Mouse (Mus musculus) CH12.LX (cell line): ENCODE results near the gene Ispd. TPM values are rescaled to one million over a fixed set of nuclear protein-coding genes. Genes with fewer than 3 reads are reported as not detected.

Source experiments
- DNase-seq: peaks from one replicate; pipeline ENCODE4 v3.0.0-alpha.2; 2013; ENCODE audit errors: extremely low read depth
- H3K27ac ChIP-seq: 2 replicates; pipeline ENCODE4 v1.5.1; 2012; ENCODE audit warnings: low read depth, mild to moderate bottlenecking, control low read depth, moderate library complexity; ENCODE audit not compliant: insufficient read depth
- H3K27me3 ChIP-seq: replicated peaks from 2 replicates; pipeline ENCODE3; 2012; ENCODE audit warnings: inconsistent platforms
- H3K36me3 ChIP-seq, 2 experiments: replicated peaks in 1 of 2; 2 replicates each; pipeline versions ENCODE3 to v1.6.1; 2012; ENCODE audit warnings: inconsistent platforms in 1 of 2, low read length in 1 of 2, mild to moderate bottlenecking in 1 of 2, mixed read lengths in 1 of 2, moderate library complexity in 1 of 2; ENCODE audit not compliant: control insufficient read depth in 1 of 2, insufficient read depth in 1 of 2
- H3K4me1 ChIP-seq, 2 experiments: 2 replicates each; pipeline ENCODE4 v1.6.1; 2012; ENCODE audit warnings: inconsistent platforms in 1 of 2, moderate library complexity in 1 of 2; ENCODE audit not compliant: insufficient read depth in 2 of 2, control insufficient read depth in 1 of 2
- H3K4me2 ChIP-seq: 2 replicates; pipeline ENCODE4 v1.6.1; 2012; ENCODE audit warnings: low read depth, mild to moderate bottlenecking, control low read depth; ENCODE audit not compliant: poor library complexity, insufficient read depth, severe bottlenecking
- H3K4me3 ChIP-seq, 3 experiments: fragments of 150-350 bp in 1 of 3; sonication (generic) in 1 of 3; replicated peaks in 1 of 3; 2 replicates each; pipeline versions ENCODE3 to v1.5.1; 2011 to 2012; ENCODE audit warnings: low read depth in 2 of 3, low read length in 2 of 3, mild to moderate bottlenecking in 2 of 3, moderate library complexity in 2 of 3, control low read depth in 1 of 3, improper control_type of control experiment in 1 of 3, inconsistent platforms in 1 of 3, mixed read lengths in 1 of 3; ENCODE audit not compliant: poor library complexity in 1 of 3
- H3K79me2 ChIP-seq: replicated peaks from 2 replicates; pipeline ENCODE4 v1.6.1; 2012; ENCODE audit warnings: mild to moderate bottlenecking, moderate library complexity; ENCODE audit not compliant: control insufficient read depth, poor library complexity, insufficient read depth, severe bottlenecking; ENCODE audit errors: extremely low read depth
- H3K9ac ChIP-seq: 2 replicates; pipeline ENCODE4 v1.6.1; 2012; ENCODE audit warnings: low read depth, mild to moderate bottlenecking, control low read depth, moderate library complexity; ENCODE audit not compliant: insufficient read depth
- H3K9me3 ChIP-seq: replicated peaks from 2 replicates; pipeline ENCODE3; 2012; ENCODE audit warnings: low read length, inconsistent platforms, mixed read lengths
- CHD2 ChIP-seq: IDR thresholded peaks from 2 replicates; pipeline ENCODE4 v1.6.1; 2011; ENCODE audit warnings: low read length, improper control_type of control experiment
- ELF1 ChIP-seq: IDR thresholded peaks from 2 replicates; pipeline ENCODE4 v1.6.1; 2014; ENCODE audit warnings: low read depth, mild to moderate bottlenecking, inconsistent platforms, low read length, improper control_type of control experiment
- ETS1 ChIP-seq: conservative IDR thresholded peaks from 2 replicates; pipeline ENCODE4 v1.6.1; 2012; ENCODE audit warnings: low read depth, mild to moderate bottlenecking, inconsistent platforms, low read length, improper control_type of control experiment, moderate library complexity
- HCFC1 ChIP-seq: IDR thresholded peaks from 2 replicates; pipeline ENCODE4 v1.6.1; 2012; ENCODE audit warnings: low read depth, mild to moderate bottlenecking, inconsistent platforms, low read length, improper control_type of control experiment
- JUND ChIP-seq: conservative IDR thresholded peaks from 2 replicates; pipeline ENCODE4 v1.6.1; 2011; ENCODE audit warnings: low read depth, low read length, improper control_type of control experiment
- KAT2A ChIP-seq: IDR thresholded peaks from 2 replicates; pipeline ENCODE4 v1.6.1; 2012; ENCODE audit warnings: low read length, improper control_type of control experiment, inconsistent platforms; ENCODE audit not compliant: insufficient replicate concordance
- MAFK ChIP-seq: IDR thresholded peaks from 2 replicates; pipeline ENCODE4 v1.6.1; 2011; ENCODE audit warnings: low read length, improper control_type of control experiment; ENCODE audit not compliant: insufficient replicate concordance
- MAX ChIP-seq: IDR thresholded peaks from 2 replicates; pipeline ENCODE4 v1.6.1; 2011; ENCODE audit warnings: low read length, improper control_type of control experiment
- MAZ ChIP-seq: IDR thresholded peaks from 2 replicates; pipeline ENCODE4 v1.6.1; 2012; ENCODE audit warnings: low read depth, mild to moderate bottlenecking, inconsistent platforms, low read length, improper control_type of control experiment, moderate library complexity
- MXI1 ChIP-seq: IDR thresholded peaks from 2 replicates; pipeline ENCODE4 v1.6.1; 2011; ENCODE audit warnings: mild to moderate bottlenecking, low read depth, low read length, improper control_type of control experiment
- PAX5 ChIP-seq: IDR thresholded peaks from 2 replicates; pipeline ENCODE4 v1.6.1; 2012; ENCODE audit warnings: low read length, inconsistent platforms, mixed read lengths
- POLR2A ChIP-seq: IDR thresholded peaks from 2 replicates; pipeline ENCODE4 v1.6.1; 2011; ENCODE audit warnings: low read depth, mild to moderate bottlenecking, improper control_type of control experiment, low read length
- POLR2AphosphoS2 ChIP-seq: IDR thresholded peaks from 2 replicates; pipeline ENCODE4 v1.6.1; 2011; ENCODE audit warnings: low read depth, low read length, improper control_type of control experiment
- RCOR1 ChIP-seq: conservative IDR thresholded peaks from 2 replicates; pipeline ENCODE4 v1.6.1; 2012; ENCODE audit warnings: low read depth, mild to moderate bottlenecking, inconsistent platforms, low read length, improper control_type of control experiment
- SIN3A ChIP-seq: IDR thresholded peaks from 2 replicates; pipeline ENCODE4 v1.6.1; 2012; ENCODE audit warnings: low read length, improper control_type of control experiment, inconsistent platforms
- SMC3 ChIP-seq: IDR thresholded peaks from 2 replicates; pipeline ENCODE4 v1.6.1; 2011; ENCODE audit warnings: low read depth, low read length, improper control_type of control experiment
- TBP ChIP-seq: conservative IDR thresholded peaks from 2 replicates; pipeline ENCODE4 v1.6.1; 2011; ENCODE audit warnings: low read depth, low read length, improper control_type of control experiment
- UBTF ChIP-seq: IDR thresholded peaks from 2 replicates; pipeline ENCODE4 v1.6.1; 2012; ENCODE audit warnings: low read depth, mild to moderate bottlenecking, inconsistent platforms, low read length, improper control_type of control experiment, moderate library complexity
- USF1 ChIP-seq: IDR thresholded peaks from 2 replicates; pipeline ENCODE4 v1.6.1; 2014; ENCODE audit warnings: low read depth, mild to moderate bottlenecking, inconsistent platforms, low read length, improper control_type of control experiment
- USF2 ChIP-seq: conservative IDR thresholded peaks from 2 replicates; pipeline ENCODE4 v1.6.1; 2011; ENCODE audit warnings: low read depth, low read length, improper control_type of control experiment
- ZC3H11A ChIP-seq: IDR thresholded peaks from 2 replicates; pipeline ENCODE4 v1.6.1; 2012; ENCODE audit warnings: low read depth, mild to moderate bottlenecking, inconsistent platforms, low read length, improper control_type of control experiment
- ZMIZ1 ChIP-seq: IDR thresholded peaks from 2 replicates; pipeline ENCODE4 v1.6.1; 2012; ENCODE audit warnings: low read depth, mild to moderate bottlenecking, inconsistent platforms, low read length, improper control_type of control experiment
- ZNF384 ChIP-seq: IDR thresholded peaks from 2 replicates; pipeline ENCODE4 v1.6.1; 2012; ENCODE audit warnings: low read depth, low read length, improper control_type of control experiment, inconsistent platforms
- dilution Hi-C: fragments of 300-500 bp; cut with MboI; formaldehyde crosslinking; loops from 2 replicates; pipeline ENCODE4 v1.14.3; 2020; ENCODE audit warnings: low sequenced_read_pairs; ENCODE audit not compliant: extremely low pct_unique_long_range_greater_than_20kb, extremely low pct_ligation_motif_present
- in situ Hi-C: fragments of 300-500 bp; cut with MboI; formaldehyde crosslinking; loops from 3 replicates; pipeline ENCODE4 v1.14.3; 2019; ENCODE audit warnings: low sequenced_read_pairs, low pct_ligation_motif_present, low pct_unique_long_range_greater_than_20kb, mixed read lengths
- polyA plus RNA-seq: library from polyadenylated mRNA; unstranded; fragments of >175 nt; gene quantifications from 2 replicates; pipeline ENCODE4 v1.2.1, GENCODE M21; 2012; ENCODE audit warnings: low read depth; ENCODE audit not compliant: insufficient read length
- total RNA-seq, 2 experiments: library from RNA; depleted of rRNA; stranded (reverse); fragments of 300-350 nt in 1 of 2; fragments of >200 nt in 1 of 2; gene quantifications; 2 replicates each; pipeline ENCODE4 v1.2.3; 2012 to 2014

Gene Ispd
- total and polyA plus RNA-seq, 3 experiments, result 0.51 to 1.8 (median 1.4) TPM

GRCm38 (mm10) chr12:36534589-36534988 is 153.3 kb downstream of the Ispd start:
- Histone ChIP-seq H3K9ac (no peak overlapping the region), H3K4me2 (no peak overlapping the region), H3K4me1 (no peaks in the 10 kb centered on the region), H3K36me3 (no peaks in the 10 kb centered on the region), H3K27ac (no peak overlapping the region), H3K79me2 (no peaks in the 10 kb centered on the region), H3K27me3 (no peaks in the 10 kb centered on the region), H3K4me3 (no peak overlapping the region), H3K9me3 (no peaks in the 10 kb centered on the region)
- in situ Hi-C loops, result no loop called here
- dilution Hi-C loops, result no loop called here
- no peak for DNase-seq
- no peak for TF ChIP-seq USF1
- TF ChIP-seq RCOR1, result no peak
- no peak for TF ChIP-seq ZMIZ1
- no peak for TF ChIP-seq ELF1
- no peak for TF ChIP-seq JUND
- TF ChIP-seq TBP, result no peak
- TF ChIP-seq PAX5, result no peak
- no peak for TF ChIP-seq ETS1
- no peak for TF ChIP-seq SMC3
- TF ChIP-seq MAX, result no peak
- no peak for TF ChIP-seq POLR2A
- no peak for TF ChIP-seq ZC3H11A
- TF ChIP-seq CHD2, result no peak
- no peak for TF ChIP-seq KAT2A
- TF ChIP-seq UBTF, result no peak
- no peak for TF ChIP-seq HCFC1
- TF ChIP-seq MAZ, result no peak
- TF ChIP-seq POLR2AphosphoS2, result no peak

- DNase-seq, result no peak
- H3K4me3 ChIP-seq, result no peak overlapping the region
- dilution Hi-C loops (no loop called here), in situ Hi-C loops (no loop called here)
- no peak overlapping the region for H3K9ac ChIP-seq
- H3K79me2 ChIP-seq, result no peaks in the 10 kb centered on the region
- no peak for TF ChIP-seq USF2
- no peak for TF ChIP-seq MAX
- no peak for TF ChIP-seq USF1
- no peak for TF ChIP-seq MAZ
- no peak for TF ChIP-seq MAFK
- TF ChIP-seq KAT2A, result no peak
- no peak for TF ChIP-seq PAX5
- TF ChIP-seq POLR2AphosphoS2, result no peak
- no peak for TF ChIP-seq MXI1
- TF ChIP-seq SIN3A, result no peak
- TF ChIP-seq ZNF384, result no peak
- H3K36me3 ChIP-seq, result no peaks in the 10 kb centered on the region
- H3K4me2 ChIP-seq, result no peak overlapping the region
- no peak overlapping the region for H3K27ac ChIP-seq
- no peaks in the 10 kb centered on the region for H3K27me3 ChIP-seq
- H3K4me1 ChIP-seq, result no peaks in the 10 kb centered on the region
- no peaks in the 10 kb centered on the region for H3K9me3 ChIP-seq
Observed at GRCm38 (mm10) chr12:36545318-36545717, 164.1 kb downstream of the Ispd start.
